Mouse (Mus musculus): Measurements from ENCODE around the gene Psmc2.

DNA sequence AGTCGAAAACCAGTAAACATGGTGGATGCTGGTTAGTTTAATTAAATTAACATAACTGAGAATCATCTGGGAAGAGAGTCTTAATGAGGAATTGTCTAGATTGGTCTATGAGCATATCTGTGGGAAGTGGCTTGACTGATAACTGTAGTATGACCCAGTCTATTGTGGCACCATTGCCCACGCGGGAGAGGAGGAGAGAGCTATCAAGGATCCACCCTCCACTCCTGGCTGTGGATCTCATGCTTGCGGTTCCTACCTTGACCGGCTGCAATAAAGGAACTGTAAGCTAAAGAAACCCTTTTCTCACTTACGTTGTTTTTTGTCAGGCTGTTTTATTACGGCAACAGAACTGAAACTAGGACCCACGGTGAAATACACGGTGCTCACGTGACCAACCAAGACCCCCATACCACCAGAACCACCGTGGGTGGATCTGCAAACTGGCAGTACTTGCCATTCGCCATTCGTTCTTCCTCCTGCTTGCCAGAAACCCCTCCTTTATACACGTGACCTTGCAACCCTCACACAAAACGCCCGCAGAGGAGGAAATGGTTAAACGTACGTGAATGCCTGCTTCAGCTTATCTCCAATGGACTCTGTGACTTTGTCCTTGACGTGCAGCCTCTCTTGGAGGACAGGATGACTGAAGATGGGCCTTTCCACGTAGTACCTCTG lies 61.7 kb downstream of the Psmc2 start:
- TF ChIP-seq POLR2A (IDR thresholded peaks at IDR 0.05; ENCODE audit: insufficient read depth, low read length) (no peak), CTCF (IDR thresholded peaks at IDR 0.05; ENCODE audit: low read depth, low read length) (no peak), EP300 (IDR thresholded peaks at IDR 0.05; ENCODE audit: insufficient read depth, low read depth, low read length) (no peak)

Data from ES-Bruce4 (cell line).